Mouse (Mus musculus): ENCODE data around the gene Adgrg5. TPM values are rescaled to one million over a fixed set of nuclear protein-coding genes. Genes with fewer than 3 reads are reported as not detected.

Gene Adgrg5
- polyA plus RNA-seq, 1 experiment from 2014 or later = 0.36 TPM

DNA sequence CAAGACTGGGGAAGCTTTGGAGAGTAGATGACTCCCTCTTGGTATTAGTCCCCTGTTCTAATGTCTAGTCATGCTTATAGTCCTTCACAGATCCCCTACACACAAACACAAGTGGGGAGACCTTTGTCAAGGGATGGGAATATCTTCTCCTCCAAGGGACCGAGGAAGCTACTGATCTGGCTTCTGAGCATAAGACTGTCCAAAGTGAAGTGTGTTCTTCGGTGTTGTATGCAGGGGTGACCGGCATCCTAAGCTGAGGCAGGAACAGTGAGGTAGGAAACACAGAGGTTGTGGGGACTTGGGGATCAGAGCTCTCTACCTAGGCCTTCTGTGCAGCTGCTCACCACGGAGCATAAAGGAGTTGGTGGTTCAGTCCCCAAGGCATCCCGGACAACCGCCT is 1.3 kb upstream of the Adgrg5 start:
- Histone ChIP-seq H3K9ac (replicated peaks; ENCODE audit: low read depth, low read length) (no peak overlapping the region), H3K27me3 (ENCODE audit: control insufficient read depth, insufficient read depth, low read length) (no peaks in the 10 kb centered on the region), H3K4me1 (ENCODE audit: control insufficient read depth, insufficient read depth, low read length) (peaks cover 22% of the 10 kb centered on the region; the same call in 1 of the 2 replicates), H3K27ac (ENCODE audit: low read length) (no peak overlapping the region), H3K9me3 (ENCODE audit: control insufficient read depth, low read depth, low read length) (no peaks in the 10 kb centered on the region), H3K4me3 (ENCODE audit: low read depth, low read length) (no peak overlapping the region), H3K36me3 (ENCODE audit: control insufficient read depth, insufficient read depth, low read length) (no peaks in the 10 kb centered on the region), H3K4me2 (replicated peaks; ENCODE audit: low read depth, low read length) (no peak overlapping the region)
- 52% methylated on average over 6 of the region's 6 CpGs for WGBS
- no peak for ATAC-seq (ENCODE audit: insufficient number of reproducible peaks, insufficient read depth, low FRiP score, low read depth)

GRCm38 (mm10) chr8:94922602-94923001 is 892 bp upstream of the Adgrg5 start:
- H3K4me1 ChIP-seq (ENCODE audit: control insufficient read depth, insufficient read depth, low read length) = peaks cover 22% of the 10 kb centered on the region; the same call in 1 of the 2 replicates
- no peaks in the 10 kb centered on the region for H3K9me3 ChIP-seq (ENCODE audit: control insufficient read depth, low read depth, low read length)
- no peaks in the 10 kb centered on the region for H3K27me3 ChIP-seq (ENCODE audit: control insufficient read depth, insufficient read depth, low read length)
- H3K9ac ChIP-seq (replicated peaks; ENCODE audit: low read depth, low read length) = no peak overlapping the region
- H3K4me3 ChIP-seq (ENCODE audit: low read depth, low read length) = no peak overlapping the region
- 24% methylated on average over 8 of the region's 8 CpGs for WGBS
- no peaks in the 10 kb centered on the region for H3K36me3 ChIP-seq (ENCODE audit: control insufficient read depth, insufficient read depth, low read length)
- H3K27ac ChIP-seq (ENCODE audit: low read length) = no peak overlapping the region
- no peak overlapping the region for H3K4me2 ChIP-seq (replicated peaks; ENCODE audit: low read depth, low read length)
- no peak for ATAC-seq (ENCODE audit: insufficient number of reproducible peaks, insufficient read depth, low FRiP score, low read depth)

DNA sequence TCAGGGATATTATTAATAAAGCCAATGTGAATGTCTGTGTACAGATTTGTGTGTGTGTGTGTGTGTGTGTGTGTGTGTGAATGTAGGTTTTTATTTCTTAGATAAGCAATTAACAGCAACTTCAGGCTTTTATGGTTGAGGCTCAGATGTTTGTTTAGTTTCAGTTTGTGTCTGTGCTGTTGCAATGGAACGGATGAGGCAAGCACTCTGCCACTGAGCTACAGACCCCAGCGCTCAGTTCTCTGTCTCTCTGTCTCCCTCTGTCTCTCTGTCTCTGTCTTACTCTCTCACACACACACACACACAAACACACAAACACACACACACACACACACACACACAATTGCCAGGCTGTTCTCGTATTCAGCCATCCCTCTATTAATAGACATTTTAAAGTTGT is 4.7 kb downstream of the Adgrg5 start:
- Histone ChIP-seq H3K36me3 (ENCODE audit: control insufficient read depth, insufficient read depth, low read length) (no peaks in the 10 kb centered on the region), H3K4me1 (ENCODE audit: control insufficient read depth, insufficient read depth, low read length) (peaks cover 6% of the 10 kb centered on the region; the same call in 1 of the 2 replicates), H3K9ac (replicated peaks; ENCODE audit: low read depth, low read length) (no peak overlapping the region), H3K4me2 (replicated peaks; ENCODE audit: low read depth, low read length) (no peak overlapping the region), H3K27me3 (ENCODE audit: control insufficient read depth, insufficient read depth, low read length) (no peaks in the 10 kb centered on the region), H3K4me3 (ENCODE audit: low read depth, low read length) (no peak overlapping the region), H3K9me3 (ENCODE audit: control insufficient read depth, low read depth, low read length) (no peaks in the 10 kb centered on the region), H3K27ac (ENCODE audit: low read length) (no peak overlapping the region)
- ATAC-seq (ENCODE audit: insufficient number of reproducible peaks, insufficient read depth, low FRiP score, low read depth) = no peak
- WGBS = 73% methylated on average over 3 of the region's 3 CpGs

DNA sequence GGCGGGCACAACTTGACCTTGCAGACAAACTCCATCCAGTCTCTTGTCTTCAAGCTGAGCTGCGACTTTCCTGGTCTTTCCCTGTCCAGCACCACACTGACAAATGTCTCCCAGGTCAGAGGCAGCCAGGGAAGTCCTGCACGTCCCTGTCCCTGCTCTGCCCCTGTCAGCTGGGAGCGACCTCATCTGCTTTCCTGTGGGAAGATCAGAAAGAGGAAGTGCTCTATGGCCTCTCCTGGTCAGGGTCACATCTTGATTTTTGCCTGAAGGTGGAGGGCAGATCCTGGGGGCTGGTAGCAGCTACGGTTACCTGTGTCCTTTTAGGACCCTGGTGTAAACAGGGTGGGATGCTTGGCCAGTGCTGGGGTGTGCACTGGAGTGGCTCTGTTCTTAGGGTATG is 10.4 kb downstream of the Adgrg5 start:
- Histone ChIP-seq H3K4me2 (replicated peaks; ENCODE audit: low read depth, low read length) (no peak overlapping the region), H3K9me3 (ENCODE audit: control insufficient read depth, low read depth, low read length) (no peaks in the 10 kb centered on the region), H3K4me3 (ENCODE audit: low read depth, low read length) (no peak overlapping the region), H3K4me1 (ENCODE audit: control insufficient read depth, insufficient read depth, low read length) (no peaks in the 10 kb centered on the region), H3K36me3 (ENCODE audit: control insufficient read depth, insufficient read depth, low read length) (no peaks in the 10 kb centered on the region), H3K27ac (ENCODE audit: low read length) (no peak overlapping the region), H3K9ac (replicated peaks; ENCODE audit: low read depth, low read length) (no peak overlapping the region), H3K27me3 (ENCODE audit: control insufficient read depth, insufficient read depth, low read length) (no peaks in the 10 kb centered on the region)
- WGBS = 41% methylated on average over 5 of the region's 5 CpGs
- no peak for ATAC-seq (ENCODE audit: insufficient number of reproducible peaks, insufficient read depth, low FRiP score, low read depth)

DNA sequence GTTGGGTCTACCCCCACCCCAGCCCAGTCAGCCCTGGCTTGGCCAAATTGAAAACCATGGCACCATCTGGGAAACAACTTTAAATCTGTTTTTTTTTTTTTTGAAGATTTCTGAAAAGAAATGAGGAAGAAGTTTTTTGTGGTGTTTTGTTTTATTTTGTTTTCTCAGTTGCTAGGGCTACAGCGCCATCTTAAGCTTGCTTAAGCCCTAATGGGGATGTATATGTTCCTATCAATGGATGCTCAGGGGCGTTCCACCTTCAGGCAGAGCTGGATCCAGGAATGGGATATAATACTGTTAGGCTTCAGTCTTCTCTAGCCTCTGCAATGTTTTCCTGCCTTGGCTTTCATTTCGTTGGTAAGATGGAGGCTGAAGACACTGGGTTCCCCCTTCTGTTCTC is 11.7 kb downstream of the Adgrg5 start:
- H3K4me3 ChIP-seq (ENCODE audit: low read depth, low read length) = no peak overlapping the region
- ATAC-seq (ENCODE audit: insufficient number of reproducible peaks, insufficient read depth, low FRiP score, low read depth) = no peak
- no peaks in the 10 kb centered on the region for H3K27me3 ChIP-seq (ENCODE audit: control insufficient read depth, insufficient read depth, low read length)
- 77% methylated on average over 3 of the region's 3 CpGs for WGBS
- no peak overlapping the region for H3K27ac ChIP-seq (ENCODE audit: low read length)
- H3K36me3 ChIP-seq (ENCODE audit: control insufficient read depth, insufficient read depth, low read length) = no peaks in the 10 kb centered on the region
- H3K4me1 ChIP-seq (ENCODE audit: control insufficient read depth, insufficient read depth, low read length) = no peaks in the 10 kb centered on the region
- H3K4me2 ChIP-seq (replicated peaks; ENCODE audit: low read depth, low read length) = no peak overlapping the region
- H3K9ac ChIP-seq (replicated peaks; ENCODE audit: low read depth, low read length) = no peak overlapping the region
- H3K9me3 ChIP-seq (ENCODE audit: control insufficient read depth, low read depth, low read length) = no peaks in the 10 kb centered on the region

GRCm38 (mm10) chr8:94942566-94942965 is 19.1 kb downstream of the Adgrg5 start:
- Histone ChIP-seq H3K36me3 (ENCODE audit: control insufficient read depth, insufficient read depth, low read length) (no peaks in the 10 kb centered on the region), H3K27ac (ENCODE audit: low read length) (no peak overlapping the region), H3K9me3 (ENCODE audit: control insufficient read depth, low read depth, low read length) (no peaks in the 10 kb centered on the region), H3K4me3 (ENCODE audit: low read depth, low read length) (no peak overlapping the region), H3K4me2 (replicated peaks; ENCODE audit: low read depth, low read length) (no peak overlapping the region), H3K9ac (replicated peaks; ENCODE audit: low read depth, low read length) (no peak overlapping the region), H3K27me3 (ENCODE audit: control insufficient read depth, insufficient read depth, low read length) (no peaks in the 10 kb centered on the region), H3K4me1 (ENCODE audit: control insufficient read depth, insufficient read depth, low read length) (no peaks in the 10 kb centered on the region)
- WGBS = 20% methylated on average over 6 of the region's 6 CpGs
- ATAC-seq (ENCODE audit: insufficient number of reproducible peaks, insufficient read depth, low FRiP score, low read depth) = 0 out of 2 replicates have a peak, but pooled peaks have one; percentile 20

GRCm38 (mm10) chr8:94945185-94945584 is 21.7 kb downstream of the Adgrg5 start:
- Histone ChIP-seq H3K4me3 (ENCODE audit: low read depth, low read length) (no peak overlapping the region), H3K4me2 (replicated peaks; ENCODE audit: low read depth, low read length) (no peak overlapping the region), H3K27me3 (ENCODE audit: control insufficient read depth, insufficient read depth, low read length) (no peaks in the 10 kb centered on the region), H3K9me3 (ENCODE audit: control insufficient read depth, low read depth, low read length) (no peaks in the 10 kb centered on the region), H3K36me3 (ENCODE audit: control insufficient read depth, insufficient read depth, low read length) (no peaks in the 10 kb centered on the region), H3K9ac (replicated peaks; ENCODE audit: low read depth, low read length) (no peak overlapping the region), H3K27ac (ENCODE audit: low read length) (no peak overlapping the region), H3K4me1 (ENCODE audit: control insufficient read depth, insufficient read depth, low read length) (no peaks in the 10 kb centered on the region)
- no peak for ATAC-seq (ENCODE audit: insufficient number of reproducible peaks, insufficient read depth, low FRiP score, low read depth)
- 43% methylated on average over 6 of the region's 6 CpGs for WGBS

DNA sequence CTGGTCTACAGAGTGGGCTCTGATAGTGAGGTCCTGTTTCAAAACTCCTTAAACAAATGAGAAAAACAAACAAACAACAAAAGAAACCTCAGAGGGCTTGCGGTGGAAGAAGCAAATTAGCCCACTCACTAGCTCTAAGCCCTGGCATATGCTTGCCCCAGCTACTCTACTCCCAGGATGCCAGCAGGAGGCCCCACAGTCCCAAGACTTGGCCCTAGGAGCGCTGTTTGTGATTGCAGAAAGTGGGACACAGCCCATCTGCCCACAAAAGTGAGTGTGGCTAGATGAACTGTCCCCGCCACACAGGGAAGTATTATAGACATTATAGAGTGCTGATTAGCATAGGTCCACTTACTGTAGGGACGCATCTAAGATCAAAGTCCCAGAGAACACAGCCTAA is 24.9 kb downstream of the Adgrg5 start:
- H3K27ac ChIP-seq (ENCODE audit: low read length) = no peak overlapping the region
- no peaks in the 10 kb centered on the region for H3K4me1 ChIP-seq (ENCODE audit: control insufficient read depth, insufficient read depth, low read length)
- H3K4me2 ChIP-seq (replicated peaks; ENCODE audit: low read depth, low read length) = no peak overlapping the region
- no peaks in the 10 kb centered on the region for H3K9me3 ChIP-seq (ENCODE audit: control insufficient read depth, low read depth, low read length)
- H3K9ac ChIP-seq (replicated peaks; ENCODE audit: low read depth, low read length) = no peak overlapping the region
- WGBS = 83% methylated on average over 4 of the region's 4 CpGs
- ATAC-seq (ENCODE audit: insufficient number of reproducible peaks, insufficient read depth, low FRiP score, low read depth) = no peak
- H3K4me3 ChIP-seq (ENCODE audit: low read depth, low read length) = no peak overlapping the region
- no peaks in the 10 kb centered on the region for H3K27me3 ChIP-seq (ENCODE audit: control insufficient read depth, insufficient read depth, low read length)
- H3K36me3 ChIP-seq (ENCODE audit: control insufficient read depth, insufficient read depth, low read length) = no peaks in the 10 kb centered on the region

GRCm38 (mm10) chr8:94949010-94949409 is 25.5 kb downstream of the Adgrg5 start:
- H3K27me3 ChIP-seq (ENCODE audit: control insufficient read depth, insufficient read depth, low read length) = no peaks in the 10 kb centered on the region
- no peak overlapping the region for H3K9ac ChIP-seq (replicated peaks; ENCODE audit: low read depth, low read length)
- no peak overlapping the region for H3K4me3 ChIP-seq (ENCODE audit: low read depth, low read length)
- no peak overlapping the region for H3K4me2 ChIP-seq (replicated peaks; ENCODE audit: low read depth, low read length)
- no peak for ATAC-seq (ENCODE audit: insufficient number of reproducible peaks, insufficient read depth, low FRiP score, low read depth)
- H3K4me1 ChIP-seq (ENCODE audit: control insufficient read depth, insufficient read depth, low read length) = peaks cover 3% of the 10 kb centered on the region; the same call in 1 of the 2 replicates
- no peak overlapping the region for H3K27ac ChIP-seq (ENCODE audit: low read length)
- H3K9me3 ChIP-seq (ENCODE audit: control insufficient read depth, low read depth, low read length) = no peaks in the 10 kb centered on the region
- H3K36me3 ChIP-seq (ENCODE audit: control insufficient read depth, insufficient read depth, low read length) = no peaks in the 10 kb centered on the region
- 84% methylated on average over 4 of the region's 4 CpGs for WGBS

Measured in stomach, embryonic 14.5 days (tissue).